Mouse (Mus musculus): ENCODE results near the gene Grap2. TPM values are rescaled to one million over a fixed set of nuclear protein-coding genes. Genes with fewer than 3 reads are reported as not detected.

Grap2 gene
- total RNA-seq (2023), result 100 to 1,000 TPM; 495 to 562 TPM

DNA sequence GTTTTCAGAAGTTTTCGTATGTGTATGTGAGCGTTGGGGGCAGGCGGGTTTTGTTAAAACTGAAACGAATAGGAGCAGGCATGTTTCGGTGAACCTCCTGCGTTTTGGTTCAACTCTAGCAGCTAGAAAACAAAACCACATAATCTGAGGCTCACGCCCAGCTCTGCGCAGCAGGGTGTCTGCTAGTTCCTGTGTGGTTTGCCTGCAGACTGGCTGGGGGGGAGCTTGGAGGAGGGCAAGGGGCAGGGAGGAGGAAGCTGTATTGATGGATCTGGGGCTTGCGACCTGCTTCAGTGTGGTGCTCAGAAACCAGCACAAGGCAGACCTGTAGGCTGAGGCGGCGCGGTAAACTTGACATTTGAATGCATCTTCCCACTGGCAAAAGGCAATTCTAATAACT is at the start of gene Grap2:
Grap2 (plus strand) TSS at position 304 of the 400 bp plus-strand sequence.

DNA sequence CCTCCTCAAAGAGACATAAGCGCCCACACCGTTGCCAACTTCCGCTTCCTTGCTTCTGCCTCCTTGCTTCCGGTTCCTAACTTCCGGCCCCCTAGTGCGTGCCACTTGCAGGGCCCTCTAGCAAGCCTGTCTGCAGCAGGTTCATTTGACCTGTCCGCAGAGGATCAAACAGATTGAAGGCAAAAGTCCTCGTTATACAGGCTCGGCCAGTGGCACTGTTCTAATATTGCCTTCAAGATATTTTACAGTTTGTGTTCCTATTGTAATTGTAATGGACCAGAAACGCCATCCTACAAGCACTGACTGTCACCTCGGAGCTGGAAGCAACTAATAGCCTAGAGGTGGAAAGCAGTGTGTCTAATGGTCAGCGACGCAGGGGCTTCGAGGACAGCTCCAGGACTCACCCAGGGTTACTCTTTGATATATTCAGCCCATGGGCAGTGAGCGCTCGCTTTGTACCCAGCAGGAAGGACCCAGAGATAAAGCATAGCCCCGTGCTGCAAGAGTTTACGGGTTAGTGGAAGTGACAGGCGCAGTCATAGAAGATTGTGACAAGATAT is 7.2 kb upstream of the Grap2 start, which contains the start of gene Enthd1:
Enthd1 (minus strand) TSS at position 51 of the 560 bp plus-strand sequence.

GRCm38 (mm10) chr15:80671295-80672252 is 99.2 kb downstream of the Grap2 start, which contains the start of gene Fam83f:
Gene Fam83f (plus strand): TSS chr15:80671847.

Other genes starting within 250 kb of the Grap2 start
- gene Enthd1, start 7.4 kb upstream of the Grap2 start, total RNA-seq (2023), result under 1 TPM; 0.41 to 0.44 TPM
- gene Fam83f, start 99.3 kb downstream of the Grap2 start, total RNA-seq (2023), result under 1 TPM; 0.52 to 0.80 TPM
- 100 to 1,000 TPM; 274 to 297 TPM for gene Tnrc6b, start 138.7 kb downstream of the Grap2 start, total RNA-seq (2023)